Mouse (Mus musculus) erythroblast, embryonic 14.5 days (primary cell): Measurements from ENCODE around the gene Armcx3.

Experiments used
- GATA1 ChIP-seq: IDR thresholded peaks from 2 replicates; pipeline ENCODE4 v1.6.1; 2012; ENCODE audit warnings: low read length, inconsistent platforms, mixed read lengths
- TAL1 ChIP-seq: IDR thresholded peaks from 3 replicates; pipeline ENCODE4 v1.6.1; 2012; ENCODE audit warnings: low read length, inconsistent platforms, mixed read lengths

GRCm38 (mm10) chrX:134808755-134809224 lies 52.4 kb downstream of the Armcx3 start, which contains the start of gene Armcx2:
- TF ChIP-seq GATA1 (no peak), TAL1 (no peak)
